Mouse (Mus musculus) left cerebral cortex, postnatal 10 days (tissue): ENCODE measurements around the gene Gm30191. TPM values are rescaled to one million over a fixed set of nuclear protein-coding genes. Genes with fewer than 3 reads are reported as not detected.

Experiments
- DNase-seq, 2 experiments: peaks; one replicate each; pipeline ENCODE4 v3.0.0; 2021 to 2022; ENCODE audit warnings: low spot score in 2 of 2, mixed read lengths in 1 of 2; ENCODE audit errors: extremely low spot score in 1 of 2
- intact Hi-C: fragments of 180-260 bp; cut with DNase I; formaldehyde crosslinking; loops from one replicate; pipeline ENCODE4 v1.15.1; 2025
- total RNA-seq, 2 experiments: library from RNA; stranded (reverse); gene quantifications; 2 replicates each; pipeline ENCODE4 v1.2.3; 2021

Gm30191 gene
- not detected for total RNA-seq

- no peak for DNase-seq
- intact Hi-C loops: no loop called here
These were observed at the start of gene Gm30191 for GRCm38 (mm10) chr4:134246719-134247258. Gene Gm30191 (plus strand): TSS chr4:134246935.

- DNase-seq: no peak
- intact Hi-C loops: no loop called here
These were observed 47.4 kb upstream of the Gm30191 start for GRCm38 (mm10) chr4:134199371-134199770.

- intact Hi-C loops: loop anchor here (10.0 kb wide), 1 partner anchor 122 kb away; no protein-coding TSS in a partner anchor
- no peak for DNase-seq
These were observed 43.8 kb upstream of the Gm30191 start, which contains the start of gene Gm7534 for GRCm38 (mm10) chr4:134202904-134203303. Gene Gm7534 (minus strand): TSS chr4:134203004.

- no peak for DNase-seq
- intact Hi-C loops: loop anchor here (10.0 kb wide), 1 partner anchor 121 kb away; no protein-coding TSS in a partner anchor
These were observed 43.3 kb upstream of the Gm30191 start for GRCm38 (mm10) chr4:134203340-134203896.

GRCm38 (mm10) chr4:134206488-134207053 lies 40.2 kb upstream of the Gm30191 start:
- DNase-seq: no peak
- intact Hi-C loops: loop anchor here (10.0 kb wide), 1 partner anchor 118 kb away; no protein-coding TSS in a partner anchor

GRCm38 (mm10) chr4:134222793-134223600 lies 23.7 kb upstream of the Gm30191 start:
- intact Hi-C loops: no loop called here

GRCm38 (mm10) chr4:134227194-134227593 lies 19.5 kb upstream of the Gm30191 start, which contains the start of gene Catsper4:
Gene Catsper4 (minus strand): TSS chr4:134227383.
- intact Hi-C loops: no loop called here
- peak in 1 of 2 experiments; percentile 27 for DNase-seq

More at GRCm38 (mm10) chr4:134222793-134223600, 23.7 kb upstream of the Gm30191 start:
- no peak for DNase-seq

GRCm38 (mm10) chr4:134230431-134230830 lies 16.3 kb upstream of the Gm30191 start:
- intact Hi-C loops: no loop called here

GRCm38 (mm10) chr4:134234876-134235275 lies 11.9 kb upstream of the Gm30191 start:
- intact Hi-C loops: no loop called here
- DNase-seq: no peak

More at GRCm38 (mm10) chr4:134230431-134230830, 16.3 kb upstream of the Gm30191 start:
- no peak for DNase-seq

GRCm38 (mm10) chr4:134237582-134238278 lies 9.0 kb upstream of the Gm30191 start:
- DNase-seq: no peak
- intact Hi-C loops: no loop called here

GRCm38 (mm10) chr4:134238279-134238651 lies 8.5 kb upstream of the Gm30191 start, which contains the start of gene Cnksr1:
Gene Cnksr1 (minus strand): TSS chr4:134238399.
- intact Hi-C loops: no loop called here
- peak in 1 of 2 experiments; percentile 72 for DNase-seq

GRCm38 (mm10) chr4:134238686-134239085 lies 8.0 kb upstream of the Gm30191 start:
- intact Hi-C loops: no loop called here
- no peak for DNase-seq

- no peak for DNase-seq
- intact Hi-C loops: no loop called here
These were observed 3.1 kb upstream of the Gm30191 start, which contains the start of gene E130218I03Rik for GRCm38 (mm10) chr4:134243516-134244250. Gene E130218I03Rik (plus strand): TSS chr4:134243662.

- intact Hi-C loops: no loop called here
- DNase-seq: peak; percentile 93 to 96
These were observed 1.4 kb upstream of the Gm30191 start, which contains the start of gene Zfp593 for GRCm38 (mm10) chr4:134245148-134245843. Gene Zfp593 (minus strand): TSS chr4:134245592.

- DNase-seq: no peak
- intact Hi-C loops: no loop called here
These were observed 479 bp upstream of the Gm30191 start for GRCm38 (mm10) chr4:134246256-134246655.

- peak in 1 of 2 experiments; percentile 86 for DNase-seq
- intact Hi-C loops: loop anchor here (5.0 kb wide), 2 partner anchors 43 to 108 kb away; no protein-coding TSS in a partner anchor
These were observed 2.9 kb downstream of the Gm30191 start for GRCm38 (mm10) chr4:134249651-134250050.
